Mouse (Mus musculus) hindbrain, embryonic 10.5 days (tissue): ENCODE measurements around the gene Heatr5a. TPM values are rescaled to one million over a fixed set of nuclear protein-coding genes. Genes with fewer than 3 reads are reported as not detected.

Source experiments
- DNase-seq: peaks from one replicate; pipeline ENCODE4 v3.0.0-alpha.2; 2017; ENCODE audit warnings: low spot score
- H3K27ac ChIP-seq: fragments of 300-500 bp; sonication (generic); 2 replicates; pipeline ENCODE4 v1.5.1; 2016; ENCODE audit warnings: mild to moderate bottlenecking, moderate library complexity
- H3K27me3 ChIP-seq: fragments of 300-500 bp; sonication (generic); 2 replicates; pipeline ENCODE4 v1.6.1; 2016; ENCODE audit warnings: mild to moderate bottlenecking; ENCODE audit not compliant: poor library complexity, insufficient read depth, severe bottlenecking
- H3K36me3 ChIP-seq: fragments of 300-500 bp; sonication (generic); 2 replicates; pipeline ENCODE4 v1.6.1; 2016; ENCODE audit warnings: mild to moderate bottlenecking, moderate library complexity
- H3K4me1 ChIP-seq: fragments of 300-500 bp; sonication (generic); replicated peaks from 2 replicates; pipeline ENCODE4 v1.6.1; 2016; ENCODE audit warnings: mild to moderate bottlenecking
- H3K4me3 ChIP-seq: fragments of 300-500 bp; sonication (generic); 2 replicates; pipeline ENCODE4 v1.5.1; 2016; ENCODE audit warnings: mild to moderate bottlenecking, moderate library complexity
- H3K9me3 ChIP-seq: fragments of 300-500 bp; sonication (generic); 2 replicates; pipeline ENCODE4 v1.6.1; 2016; ENCODE audit warnings: mild to moderate bottlenecking, moderate library complexity
- WGBS: fragments of 180-500 bp; shearing (Covaris S2); methylation state at CpG from one replicate; pipeline ENCODE4 v1.1.7; 2016; 5-methylcytosine and 5-hydroxymethylcytosine counted together
- polyA plus RNA-seq: library from polyadenylated mRNA; unstranded; fragments of >200 nt; fragmentation: Nextera tagmentation; extraction: Ambion mirVana; gene quantifications from 2 replicates; pipeline ENCODE4 v1.2.1, GENCODE M21; 2016

Heatr5a gene
- 10.1 and 12.0 TPM in 2 replicates for polyA plus RNA-seq

DNA sequence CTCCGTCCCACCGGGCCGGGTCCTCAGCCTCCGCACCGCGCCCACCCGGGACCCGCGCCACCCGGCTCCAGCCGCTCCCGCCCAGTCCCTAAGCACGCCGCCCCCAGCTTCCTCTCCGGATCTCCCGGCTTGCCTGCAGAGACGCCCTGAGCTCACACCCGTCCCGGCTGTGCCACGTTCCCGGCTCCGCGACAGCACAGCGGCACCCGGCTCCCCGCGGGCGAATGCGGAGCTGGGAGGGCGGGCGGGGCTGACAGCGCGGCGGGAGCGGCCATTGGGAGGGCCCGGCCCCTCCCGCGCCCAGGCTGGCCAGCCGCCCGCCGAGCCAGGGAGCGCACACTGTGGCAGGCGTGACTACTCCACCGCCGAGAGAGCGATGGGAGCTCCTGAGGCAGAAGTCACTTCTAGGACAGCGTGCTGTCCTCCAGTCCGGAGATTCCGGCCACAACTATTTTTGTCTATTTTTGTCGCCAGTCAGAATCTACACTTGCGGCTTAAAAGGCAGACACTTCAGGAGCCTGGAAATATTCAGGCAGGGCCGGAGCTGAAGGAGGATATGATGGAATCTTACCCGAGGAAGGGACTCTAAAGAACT, at the start of gene Heatr5a:
Gene Heatr5a (minus strand): TSS at position 252 of the 595 bp plus-strand sequence.
- peak within 1 kb of the TSS; percentile 96 for H3K27ac ChIP-seq
- peaks cover 4% of the 10 kb centered on the region; the same call in 1 of the 2 replicates for H3K9me3 ChIP-seq
- no peaks in the 10 kb centered on the region for H3K27me3 ChIP-seq
- WGBS, result 1% methylated on average over 53 of the region's 53 CpGs
- no peaks in the 10 kb centered on the region for H3K36me3 ChIP-seq
- H3K4me3 ChIP-seq, result peak within 1 kb of the TSS; percentile 94
- peaks cover 11% of the 10 kb centered on the region for H3K4me1 ChIP-seq
- peak; percentile 90 for DNase-seq

DNA sequence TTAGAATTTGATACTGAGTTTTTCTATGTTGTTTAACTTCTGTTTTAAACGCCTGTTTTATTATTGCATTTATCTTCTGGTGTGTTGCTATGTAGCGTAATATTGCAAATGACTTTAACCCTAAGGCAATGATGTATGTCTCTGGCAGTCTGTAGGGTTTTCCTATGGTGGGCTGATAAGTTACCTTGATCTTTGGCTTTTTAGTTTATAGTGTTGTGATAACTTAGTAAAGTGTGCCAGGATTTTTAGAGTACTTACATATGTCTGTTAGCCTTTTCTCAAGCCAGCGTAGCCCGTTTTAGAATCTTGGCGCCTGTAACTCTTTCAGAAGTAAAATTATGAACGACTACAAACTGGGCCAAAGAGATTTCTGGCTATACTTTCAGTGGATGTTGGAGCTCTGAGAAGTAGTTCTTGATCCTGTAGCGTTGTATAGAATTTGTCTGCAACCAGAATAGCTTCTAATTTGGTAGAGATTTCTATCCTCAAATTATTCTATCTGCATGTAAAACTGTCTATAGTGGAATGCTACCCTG, 43.4 kb upstream of the Heatr5a start:
- Histone ChIP-seq H3K36me3 (no peaks in the 10 kb centered on the region), H3K9me3 (no peaks in the 10 kb centered on the region), H3K27me3 (no peaks in the 10 kb centered on the region), H3K4me3 (no peak overlapping the region), H3K27ac (no peak overlapping the region), H3K4me1 (peaks cover 11% of the 10 kb centered on the region)
- no peak for DNase-seq
- 93% methylated on average over 7 of the region's 7 CpGs for WGBS

DNA sequence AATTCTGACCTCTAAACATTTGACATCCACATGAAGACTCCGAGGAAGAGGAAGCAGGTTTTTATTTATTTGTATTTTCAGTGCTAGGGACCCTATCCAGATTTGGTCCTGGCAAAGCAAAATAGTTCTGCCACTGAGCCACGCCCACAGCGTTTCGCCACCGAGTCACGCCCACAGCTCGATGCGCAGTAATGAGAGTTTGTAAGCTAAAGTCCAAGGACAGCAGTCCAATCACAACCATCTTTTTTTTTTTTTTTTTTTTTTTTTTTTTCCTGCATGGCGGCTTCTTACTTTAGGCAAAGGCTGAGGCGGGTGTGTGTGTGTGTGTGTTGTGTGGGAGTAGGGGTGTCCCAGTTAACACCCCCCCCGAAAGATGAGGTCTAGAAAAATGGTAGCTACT, 42.9 kb upstream of the Heatr5a start:
- WGBS, result 85% methylated on average over 11 of the region's 11 CpGs
- H3K4me3 ChIP-seq, result no peak overlapping the region

GRCm38 (mm10) chr12:52013274-52013673, 42.2 kb upstream of the Heatr5a start:
- DNase-seq, result peak; percentile 11
- Histone ChIP-seq H3K4me3 (no peak overlapping the region), H3K9me3 (no peaks in the 10 kb centered on the region), H3K27me3 (no peaks in the 10 kb centered on the region), H3K36me3 (no peaks in the 10 kb centered on the region), H3K27ac (peak overlapping the region; percentile 26; the same call in 1 of the 2 replicates), H3K4me1 (peaks cover 13% of the 10 kb centered on the region)
- 54% methylated on average over 9 of the region's 9 CpGs for WGBS

More for the DNA sequence above, 42.9 kb upstream of the Heatr5a start:
- no peaks in the 10 kb centered on the region for H3K36me3 ChIP-seq
- peaks cover 13% of the 10 kb centered on the region for H3K4me1 ChIP-seq
- DNase-seq, result no peak
- H3K27ac ChIP-seq, result no peak overlapping the region
- H3K27me3 ChIP-seq, result no peaks in the 10 kb centered on the region
- H3K9me3 ChIP-seq, result no peaks in the 10 kb centered on the region

DNA sequence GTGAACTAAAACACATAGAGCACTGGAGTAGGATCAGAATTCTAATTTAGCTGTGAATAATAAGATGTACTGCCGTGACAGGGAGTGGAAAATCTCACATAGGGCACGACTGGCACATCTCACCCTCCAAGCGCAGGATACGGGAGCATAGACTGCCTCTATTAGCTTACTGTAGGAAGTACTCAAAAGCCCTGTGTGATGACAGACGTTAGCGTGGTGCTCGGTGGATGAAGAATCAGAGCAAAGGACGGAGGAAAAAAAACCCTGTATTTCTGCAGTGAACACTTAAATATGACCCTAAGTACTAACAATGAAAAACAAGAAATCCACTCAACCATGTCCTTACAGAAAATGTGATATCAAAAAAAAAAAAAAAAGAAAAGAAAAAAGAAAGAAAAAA, 41.0 kb upstream of the Heatr5a start:
- Histone ChIP-seq H3K27me3 (no peaks in the 10 kb centered on the region), H3K4me3 (no peak overlapping the region), H3K36me3 (no peaks in the 10 kb centered on the region), H3K4me1 (peaks cover 13% of the 10 kb centered on the region), H3K9me3 (no peaks in the 10 kb centered on the region), H3K27ac (no peak overlapping the region)
- WGBS, result 88% methylated on average over 8 of the region's 8 CpGs
- no peak for DNase-seq

DNA sequence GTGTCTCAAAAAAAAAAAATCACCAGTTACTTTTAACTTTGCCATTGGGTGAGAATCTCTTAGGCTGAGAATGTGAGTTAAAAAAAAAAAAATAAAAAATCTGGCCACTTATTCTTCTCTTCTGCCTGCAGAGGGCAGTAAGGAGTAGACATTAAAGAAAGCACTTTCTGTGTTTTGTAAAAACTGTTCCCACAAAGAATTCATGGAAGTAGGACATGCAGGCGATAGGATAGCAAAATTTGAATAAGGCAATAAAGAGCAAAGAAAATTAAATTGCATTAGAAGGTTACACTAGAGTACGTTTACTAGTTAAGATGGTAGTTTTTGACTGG, 39.5 kb upstream of the Heatr5a start:
- Histone ChIP-seq H3K4me1 (peaks cover 18% of the 10 kb centered on the region), H3K36me3 (no peaks in the 10 kb centered on the region), H3K27me3 (no peaks in the 10 kb centered on the region), H3K27ac (peak overlapping the region; percentile 62; the same call in 1 of the 2 replicates), H3K4me3 (no peak overlapping the region), H3K9me3 (no peaks in the 10 kb centered on the region)
- DNase-seq, result no peak
- WGBS, result 62% methylated on average over 2 of the region's 2 CpGs

DNA sequence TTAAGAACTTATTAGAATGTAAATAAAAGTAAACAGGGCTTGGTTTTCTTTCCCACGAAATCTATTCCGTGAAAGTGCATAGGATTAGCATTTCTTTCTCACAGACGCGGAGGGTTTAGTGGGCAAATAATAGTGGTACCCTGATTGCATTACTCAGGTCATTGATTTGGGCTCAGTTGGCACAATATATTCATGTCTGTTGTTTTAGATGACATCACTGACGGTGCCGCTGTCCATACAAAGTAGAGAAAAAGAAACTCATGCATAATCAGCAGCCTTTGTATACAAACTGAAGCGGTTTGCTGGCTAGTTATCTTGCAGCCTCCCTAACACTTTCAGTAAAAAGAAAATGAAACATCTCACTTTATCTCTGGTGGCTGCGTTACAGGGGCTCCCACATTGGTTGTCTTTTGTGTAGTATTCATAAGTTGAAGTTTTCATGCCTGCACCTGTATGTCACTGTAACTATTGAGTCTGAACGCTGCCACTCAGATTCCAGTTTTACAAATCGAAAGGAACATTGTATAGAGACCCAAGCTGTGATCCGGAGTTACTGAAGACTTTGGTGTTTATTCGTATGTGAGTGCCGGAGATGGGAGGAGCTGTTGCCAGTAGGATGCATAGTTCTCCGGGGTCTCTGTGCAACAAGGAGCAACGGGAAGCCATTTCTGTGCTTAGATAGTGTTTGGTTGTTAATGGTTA, 39.0 kb upstream of the Heatr5a start:
- Histone ChIP-seq H3K27ac (peak overlapping the region; percentile 37; the same call in 1 of the 2 replicates), H3K4me1 (peaks cover 23% of the 10 kb centered on the region), H3K4me3 (peak overlapping the region; percentile 26; the same call in 1 of the 2 replicates), H3K36me3 (no peaks in the 10 kb centered on the region), H3K27me3 (no peaks in the 10 kb centered on the region), H3K9me3 (no peaks in the 10 kb centered on the region)
- DNase-seq, result peak; percentile 4
- WGBS, result 61% methylated on average over 15 of the region's 15 CpGs

DNA sequence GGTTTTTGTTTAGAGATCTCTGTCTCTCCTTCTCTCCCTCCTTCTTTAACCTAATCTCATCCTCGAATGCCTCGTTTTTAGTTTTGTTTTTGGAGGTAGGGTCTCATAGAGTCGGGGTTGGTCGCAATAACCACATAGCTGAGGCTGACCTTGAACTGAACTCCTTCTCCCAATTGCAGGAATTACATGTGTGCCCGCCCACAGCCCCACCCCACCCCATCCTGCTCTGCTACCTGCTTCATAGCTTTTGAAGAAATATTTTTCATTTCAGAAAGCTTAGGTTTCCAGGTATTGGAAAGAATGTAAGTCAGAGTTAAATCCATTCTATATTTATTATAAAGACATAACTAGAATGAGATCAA, 35.5 kb upstream of the Heatr5a start:
- H3K27ac ChIP-seq, result peak overlapping the region; percentile 87
- peaks cover 8% of the 10 kb centered on the region; the same call in 1 of the 2 replicates for H3K36me3 ChIP-seq
- H3K9me3 ChIP-seq, result no peaks in the 10 kb centered on the region
- DNase-seq, result no peak
- WGBS, result 49% methylated on average over 5 of the region's 5 CpGs
- H3K4me3 ChIP-seq, result peak overlapping the region; percentile 60
- no peaks in the 10 kb centered on the region for H3K27me3 ChIP-seq
- H3K4me1 ChIP-seq, result peaks cover 18% of the 10 kb centered on the region

GRCm38 (mm10) chr12:52005877-52006632, 34.9 kb upstream of the Heatr5a start, which contains the start of gene Dtd2:
Gene Dtd2, minus strand, starts transcription at chr12:52006501.
- H3K27me3 ChIP-seq, result no peaks in the 10 kb centered on the region
- peak; percentile 94 for DNase-seq
- H3K4me3 ChIP-seq, result peak within 1 kb of the TSS; percentile 60
- peaks cover 8% of the 10 kb centered on the region; the same call in 1 of the 2 replicates for H3K36me3 ChIP-seq
- H3K4me1 ChIP-seq, result peaks cover 18% of the 10 kb centered on the region
- H3K9me3 ChIP-seq, result no peaks in the 10 kb centered on the region
- H3K27ac ChIP-seq, result peak within 1 kb of the TSS; percentile 87
- 2% methylated on average over 46 of the region's 46 CpGs for WGBS

- no peaks in the 10 kb centered on the region for H3K27me3 ChIP-seq
- no peak for DNase-seq
- WGBS, result 92% methylated on average over 3 of the region's 3 CpGs
- H3K4me1 ChIP-seq, result peaks cover 10% of the 10 kb centered on the region; the same call in 1 of the 2 replicates
- peaks cover 27% of the 10 kb centered on the region for H3K36me3 ChIP-seq
- H3K27ac ChIP-seq, result no peak overlapping the region
- H3K4me3 ChIP-seq, result no peak overlapping the region
- H3K9me3 ChIP-seq, result no peaks in the 10 kb centered on the region
These were observed 31.6 kb upstream of the Heatr5a start for GRCm38 (mm10) chr12:52002746-52003145.

DNA sequence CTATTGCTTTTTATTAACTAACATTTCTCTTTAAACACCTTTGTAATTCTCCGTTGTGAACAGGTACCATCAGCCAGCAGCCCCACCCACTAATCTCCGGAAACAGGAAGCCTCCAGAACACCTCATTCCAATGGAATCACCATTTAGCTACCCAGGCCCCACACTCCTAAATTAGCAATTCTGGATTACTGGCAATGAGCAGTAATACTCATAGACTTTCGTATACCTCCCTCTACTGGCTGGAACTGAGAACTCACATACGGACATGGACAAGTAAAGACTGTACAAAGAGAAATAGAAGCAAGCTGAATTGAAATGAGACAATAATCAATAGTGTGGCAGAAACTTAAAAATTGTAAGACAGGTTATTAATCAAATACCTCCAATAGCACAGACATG, 30.4 kb upstream of the Heatr5a start:
- no peak overlapping the region for H3K27ac ChIP-seq
- H3K4me3 ChIP-seq, result no peak overlapping the region
- H3K4me1 ChIP-seq, result peaks cover 10% of the 10 kb centered on the region; the same call in 1 of the 2 replicates
- no peaks in the 10 kb centered on the region for H3K9me3 ChIP-seq
- DNase-seq, result peak; percentile 23
- H3K36me3 ChIP-seq, result peaks cover 39% of the 10 kb centered on the region
- 42% methylated on average over 4 of the region's 4 CpGs for WGBS
- no peaks in the 10 kb centered on the region for H3K27me3 ChIP-seq

- Histone ChIP-seq H3K9me3 (no peaks in the 10 kb centered on the region), H3K27me3 (no peaks in the 10 kb centered on the region), H3K36me3 (peaks cover 61% of the 10 kb centered on the region), H3K27ac (no peak overlapping the region), H3K4me1 (no peaks in the 10 kb centered on the region), H3K4me3 (no peak overlapping the region)
- no peak for DNase-seq
- WGBS, result 91% methylated on average over 9 of the region's 9 CpGs
These were observed 27.3 kb upstream of the Heatr5a start for GRCm38 (mm10) chr12:51998366-51998932.
